Mouse (Mus musculus): ENCODE measurements around the gene Mturn.

- no peak for TF ChIP-seq CTCF (conservative IDR thresholded peaks at IDR 0.05; ENCODE audit: insufficient read depth, insufficient read length, low read depth, low read length)
- TF ChIP-seq POLR2A (IDR thresholded peaks at IDR 0.05; ENCODE audit: low read depth, low read length), result no peak
These were observed 10.8 kb downstream of the Mturn start for GRCm38 (mm10) chr6:54692201-54692600.

Measured in kidney, adult 2 months (tissue).